Mouse (Mus musculus): ENCODE results near the gene Prickle1.

GRCm38 (mm10) chr15:93616277-93616676, 20.6 kb upstream of the Prickle1 start:
- TF ChIP-seq CTCF (IDR thresholded peaks at IDR 0.05; ENCODE audit: control insufficient read depth, insufficient read depth, low read length): no peak
- TF ChIP-seq POLR2A (IDR thresholded peaks at IDR 0.05; ENCODE audit: borderline replicate concordance, control insufficient read depth, low read depth, low read length): no peak
